Mouse (Mus musculus) CH12.LX (cell line): ENCODE measurements around the gene Chrm3.

ENCODE experiments used
- CTCF ChIP-seq, 2 experiments: IDR thresholded peaks in 1 of 2; conservative IDR thresholded peaks in 1 of 2; 2 replicates each; pipeline ENCODE4 v1.5.1; 2011 to 2012; ENCODE audit warnings: low read depth in 2 of 2, low read length in 2 of 2, improper control_type of control experiment in 1 of 2, inconsistent platforms in 1 of 2, mild to moderate bottlenecking in 1 of 2, moderate library complexity in 1 of 2
- EP300 ChIP-seq: IDR thresholded peaks from 2 replicates; pipeline ENCODE4 v1.6.1; 2011; ENCODE audit warnings: low read length, improper control_type of control experiment
- MAFK ChIP-seq: IDR thresholded peaks from 2 replicates; pipeline ENCODE4 v1.6.1; 2011; ENCODE audit warnings: low read length, improper control_type of control experiment; ENCODE audit not compliant: insufficient replicate concordance
- MXI1 ChIP-seq: IDR thresholded peaks from 2 replicates; pipeline ENCODE4 v1.6.1; 2011; ENCODE audit warnings: mild to moderate bottlenecking, low read depth, low read length, improper control_type of control experiment
- POLR2A ChIP-seq: IDR thresholded peaks from 2 replicates; pipeline ENCODE4 v1.6.1; 2011; ENCODE audit warnings: low read depth, mild to moderate bottlenecking, improper control_type of control experiment, low read length
- RCOR1 ChIP-seq: conservative IDR thresholded peaks from 2 replicates; pipeline ENCODE4 v1.6.1; 2012; ENCODE audit warnings: low read depth, mild to moderate bottlenecking, inconsistent platforms, low read length, improper control_type of control experiment
- TCF12 ChIP-seq: IDR thresholded peaks from 2 replicates; pipeline ENCODE4 v1.6.1; 2014; ENCODE audit warnings: low read depth, mild to moderate bottlenecking, inconsistent platforms, low read length, improper control_type of control experiment

DNA sequence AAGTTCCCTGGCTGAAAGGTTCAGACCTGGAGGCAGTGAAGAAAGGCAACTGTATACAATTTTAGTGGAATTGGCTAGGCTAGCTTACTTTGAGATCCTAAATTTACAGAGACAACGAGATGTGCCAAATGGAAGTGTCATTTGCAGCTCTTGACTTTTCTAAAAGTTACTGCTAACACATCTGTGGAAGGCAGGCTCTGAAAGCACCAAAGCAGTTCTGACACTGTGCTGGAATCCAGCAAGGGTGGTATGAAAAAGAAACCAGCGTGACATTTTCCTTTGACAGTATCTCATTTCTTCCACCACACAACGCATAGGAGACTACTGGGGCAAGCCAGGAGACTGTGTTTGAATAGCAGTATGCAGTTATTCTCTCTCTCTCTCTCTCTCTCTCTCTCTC, 120.4 kb downstream of the Chrm3 start:
- TF ChIP-seq TCF12 (no peak), CTCF (conservative IDR thresholded peaks at IDR 0.05 in 1 of 2, IDR thresholded peaks at IDR 0.05 in 1 of 2; ENCODE audit: low read depth in 2 of 2, low read length in 2 of 2) (no peak), MXI1 (no peak), EP300 (no peak), POLR2A (no peak), RCOR1 (no peak), MAFK (no peak)
